Mouse (Mus musculus) megakaryocyte, embryonic 14.5 days (primary cell): Measurements from ENCODE around the gene Tbc1d4.

Experiments used
- FLI1 ChIP-seq: IDR thresholded peaks from 2 replicates; pipeline ENCODE4 v1.6.1; 2012; ENCODE audit warnings: low read length, inconsistent platforms, mixed read lengths
- GATA1 ChIP-seq: IDR thresholded peaks from 3 replicates; pipeline ENCODE4 v1.6.1; 2012; ENCODE audit warnings: mixed read lengths, low read length, inconsistent platforms, borderline replicate concordance

GRCm38 (mm10) chr14:101488264-101488810 is 120.7 kb downstream of the Tbc1d4 start:
- no peak for TF ChIP-seq GATA1
- TF ChIP-seq FLI1 = no peak
